20 mouse cellular contexts compared by ENCODE assay signal in the genomic region with DNA sequence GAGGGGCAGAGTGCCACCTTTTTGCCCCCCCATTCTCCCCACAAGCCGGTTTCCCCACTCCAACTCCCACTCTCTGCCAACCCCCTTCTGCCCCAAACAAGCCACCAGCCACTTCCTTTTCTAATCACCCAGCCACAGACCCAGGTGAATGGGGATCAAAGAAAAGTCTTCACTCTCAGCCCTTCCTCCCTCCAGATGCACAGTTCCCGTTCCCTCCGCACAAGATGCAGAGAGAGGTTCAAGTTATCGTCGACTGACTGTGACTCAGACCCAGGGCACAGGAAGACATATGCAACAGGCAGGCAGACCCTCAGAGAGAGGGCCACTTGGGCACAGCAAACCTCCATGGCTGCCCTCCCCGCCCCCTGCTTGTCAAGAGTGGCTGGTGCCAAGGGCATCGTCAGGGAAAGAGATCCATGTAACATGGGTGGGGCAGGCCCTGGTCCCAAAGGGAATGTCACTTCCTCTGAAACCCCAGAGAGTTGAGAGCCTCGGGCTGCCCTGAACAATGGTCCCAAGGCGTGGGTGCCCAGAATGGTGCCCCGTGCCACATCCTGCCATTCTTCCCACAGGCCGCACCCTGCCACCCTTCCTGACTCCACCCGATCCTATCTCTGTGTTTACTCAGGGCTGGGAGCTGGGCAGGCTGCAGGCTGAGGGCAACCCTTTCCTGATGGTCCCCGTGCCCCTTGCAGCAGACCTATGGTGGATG. TPM values are rescaled to one million over a fixed set of nuclear protein-coding genes. Genes with fewer than 3 reads are reported as not detected.
DNase-seq lines count a peak whose midpoint lies in the region; ATAC-seq and TF ChIP-seq lines count a peak whose summit lies in the region.
"Had no signal": no experiment of that assay in that cellular context is flagged by ENCODE, and none has a peak within 500 bp of the region (broad histone marks: within the 10 kb centered on the region; RNA-seq: fewer than 3 reads in every experiment).

No protein-coding gene starts in this region.

- H3K9me3 ChIP-seq in heart, embryonic 16.5 days (replicated peaks; ENCODE audit: control insufficient read depth, low read length), result no peaks in the 10 kb centered on the region
- H3K9me3 ChIP-seq in heart, embryonic 10.5 days, result no peaks in the 10 kb centered on the region
- H3K9me3 ChIP-seq in midbrain, embryonic 10.5 days (replicated peaks), result no peaks in the 10 kb centered on the region; the same call in 1 of the 2 replicates
- no peaks in the 10 kb centered on the region for H3K9me3 ChIP-seq in midbrain, embryonic 15.5 days
- no peaks in the 10 kb centered on the region for H3K9me3 ChIP-seq in forebrain, postnatal 0 days (ENCODE audit: low read length)
- no peaks in the 10 kb centered on the region for H3K9me3 ChIP-seq in forebrain, embryonic 11.5 days (ENCODE audit: control insufficient read depth, low read length)
- H3K9me3 ChIP-seq: megakaryocyte, embryonic 14.5 days; neural tube, embryonic 15.5 days had no signal

- no peaks in the 10 kb centered on the region for H3K36me3 ChIP-seq in heart, embryonic 16.5 days (ENCODE audit: control insufficient read depth, insufficient read depth)
- H3K36me3 ChIP-seq in heart, embryonic 10.5 days, result 0 out of 2 replicates have a peak, but pooled peaks cover 2% of the 10 kb centered on the region
- peaks cover 56% of the 10 kb centered on the region for H3K36me3 ChIP-seq in midbrain, embryonic 10.5 days
- no peaks in the 10 kb centered on the region for H3K36me3 ChIP-seq in midbrain, embryonic 15.5 days (replicated peaks)
- no peaks in the 10 kb centered on the region for H3K36me3 ChIP-seq in forebrain, postnatal 0 days (ENCODE audit: insufficient read depth)
- no peaks in the 10 kb centered on the region for H3K36me3 ChIP-seq in forebrain, embryonic 11.5 days (ENCODE audit: control insufficient read depth, insufficient read depth, low read length)
- H3K36me3 ChIP-seq: neural tube, embryonic 15.5 days had no signal

- no peak overlapping the region for H3K9ac ChIP-seq in heart, embryonic 16.5 days (ENCODE audit: low read length)
- H3K9ac ChIP-seq in midbrain, embryonic 15.5 days, result no peak overlapping the region
- H3K9ac ChIP-seq in forebrain, postnatal 0 days, result no peak overlapping the region
- H3K9ac ChIP-seq in forebrain, embryonic 11.5 days (ENCODE audit: low read length), result no peak overlapping the region
- H3K9ac ChIP-seq: neural tube, embryonic 15.5 days had no signal

- WGBS in heart, embryonic 16.5 days, result 51% methylated on average over 13 of the region's 13 CpGs
- WGBS in heart, embryonic 10.5 days, result 66% methylated on average over 13 of the region's 13 CpGs
- 85% methylated on average over 13 of the region's 13 CpGs for WGBS in midbrain, embryonic 10.5 days
- WGBS in midbrain, embryonic 15.5 days, result 88% methylated on average over 13 of the region's 13 CpGs
- 84% methylated on average over 13 of the region's 13 CpGs for WGBS in forebrain, postnatal 0 days
- WGBS in forebrain, embryonic 11.5 days, result 79% methylated on average over 13 of the region's 13 CpGs

- ATAC-seq in heart, embryonic 16.5 days (replicated peaks; ENCODE audit: extremely low read depth, insufficient read depth, low FRiP score), result no peak
- ATAC-seq in midbrain, embryonic 15.5 days (replicated peaks), result no peak
- no peak for ATAC-seq in forebrain, postnatal 0 days
- no peak for ATAC-seq in forebrain, embryonic 11.5 days (replicated peaks; ENCODE audit: low FRiP score)

- no peak overlapping the region for H3K4me3 ChIP-seq in heart, embryonic 16.5 days (ENCODE audit: low read length)
- H3K4me3 ChIP-seq in heart, embryonic 10.5 days, result no peak overlapping the region
- no peak overlapping the region for H3K4me3 ChIP-seq in midbrain, embryonic 10.5 days
- H3K4me3 ChIP-seq in midbrain, embryonic 15.5 days, result no peak overlapping the region
- no peak overlapping the region for H3K4me3 ChIP-seq in forebrain, postnatal 0 days (ENCODE audit: low read depth, low read length)
- no peak overlapping the region for H3K4me3 ChIP-seq in forebrain, embryonic 11.5 days (ENCODE audit: low read depth, low read length)
- H3K4me3 ChIP-seq: megakaryocyte, embryonic 14.5 days; neural tube, embryonic 15.5 days had no signal

- no peak overlapping the region for H3K4me2 ChIP-seq in heart, embryonic 16.5 days (ENCODE audit: low read depth, low read length)
- no peak overlapping the region for H3K4me2 ChIP-seq in midbrain, embryonic 15.5 days
- H3K4me2 ChIP-seq in forebrain, postnatal 0 days (ENCODE audit: low read depth), result no peak overlapping the region
- no peak overlapping the region for H3K4me2 ChIP-seq in forebrain, embryonic 11.5 days (ENCODE audit: low read depth, low read length, severe bottlenecking)
- H3K4me2 ChIP-seq: liver, embryonic 11.5 days; neural tube, embryonic 15.5 days had no signal

- no peak for DNase-seq in heart, embryonic 10.5 days (ENCODE audit: low spot score)
- no peak for DNase-seq in midbrain, embryonic 10.5 days (ENCODE audit: low spot score)
- peak; percentile 88 for DNase-seq in lung, postnatal 25 days (ENCODE audit: low spot score)
- DNase-seq in forebrain, postnatal 0 days, result no peak
- no peak for DNase-seq in adrenal gland, postnatal 4 days (ENCODE audit: low spot score in 2 of 2)
- no peak for DNase-seq in forebrain, embryonic 11.5 days (ENCODE audit: low spot score)
- DNase-seq: adrenal gland, postnatal 10 days; cerebellum, postnatal 25 days had no signal

- H3K4me1 ChIP-seq in heart, embryonic 16.5 days (ENCODE audit: control insufficient read depth, insufficient read depth, low read length), result peaks cover 19% of the 10 kb centered on the region
- peaks cover 31% of the 10 kb centered on the region for H3K4me1 ChIP-seq in heart, embryonic 10.5 days
- H3K4me1 ChIP-seq in midbrain, embryonic 10.5 days, result peaks cover 72% of the 10 kb centered on the region
- H3K4me1 ChIP-seq in midbrain, embryonic 15.5 days, result peaks cover 20% of the 10 kb centered on the region
- peaks cover 9% of the 10 kb centered on the region; the same call in 1 of the 2 replicates for H3K4me1 ChIP-seq in forebrain, postnatal 0 days (ENCODE audit: insufficient read depth)
- peaks cover 9% of the 10 kb centered on the region for H3K4me1 ChIP-seq in forebrain, embryonic 11.5 days (replicated peaks; ENCODE audit: control insufficient read depth, insufficient read depth, low read length)

- no peak for TF ChIP-seq CTCF in forebrain, postnatal 0 days (IDR thresholded peaks at IDR 0.05; ENCODE audit: low read depth)

- 0 out of 2 replicates have a peak overlapping the region, but pooled peaks have one; percentile 2 for H3K27ac ChIP-seq in heart, embryonic 16.5 days (ENCODE audit: low read length)
- no peak overlapping the region for H3K27ac ChIP-seq in heart, embryonic 10.5 days
- peak overlapping the region; percentile 90 for H3K27ac ChIP-seq in midbrain, embryonic 10.5 days (replicated peaks)
- H3K27ac ChIP-seq in midbrain, embryonic 15.5 days, result no peak overlapping the region
- H3K27ac ChIP-seq in forebrain, postnatal 0 days (ENCODE audit: low read depth, low read length), result no peak overlapping the region
- H3K27ac ChIP-seq in forebrain, embryonic 11.5 days (ENCODE audit: low read depth, low read length), result no peak overlapping the region
- H3K27ac ChIP-seq: neural tube, embryonic 15.5 days had no signal

- H3K27me3 ChIP-seq in heart, embryonic 16.5 days (ENCODE audit: control insufficient read depth, insufficient read depth, low read length), result no peaks in the 10 kb centered on the region
- peaks cover 10% of the 10 kb centered on the region; the same call in 1 of the 2 replicates for H3K27me3 ChIP-seq in heart, embryonic 10.5 days (ENCODE audit: insufficient read depth, poor library complexity, severe bottlenecking)
- H3K27me3 ChIP-seq in midbrain, embryonic 10.5 days (ENCODE audit: low read depth, poor library complexity, severe bottlenecking), result peaks cover 24% of the 10 kb centered on the region
- no peaks in the 10 kb centered on the region for H3K27me3 ChIP-seq in midbrain, embryonic 15.5 days (replicated peaks)
- no peaks in the 10 kb centered on the region for H3K27me3 ChIP-seq in forebrain, postnatal 0 days (ENCODE audit: insufficient read depth, low read length)
- H3K27me3 ChIP-seq in forebrain, embryonic 11.5 days (ENCODE audit: control insufficient read depth, insufficient read depth, low read length), result peaks cover 16% of the 10 kb centered on the region
- H3K27me3 ChIP-seq: neural tube, embryonic 15.5 days had no signal

RNA-seq across cellular contexts. Expression of gene Sox13, which starts 24.0 kb away (rescaled TPM):
- 4.3 and 5.8 TPM in 2 replicates for polyA plus RNA-seq in heart, embryonic 16.5 days (2015; fragmentation: Nextera tagmentation; extraction: Ambion mirVana)
- 4.2 and 8.5 TPM in 2 replicates for polyA plus RNA-seq in heart, embryonic 10.5 days (2016; fragmentation: Nextera tagmentation; extraction: Ambion mirVana)
- polyA plus RNA-seq in midbrain, embryonic 10.5 days (2016; fragmentation: Nextera tagmentation; extraction: Ambion mirVana), result 28.5 and 32.0 TPM in 2 replicates
- polyA plus RNA-seq in midbrain, embryonic 15.5 days (2015; fragmentation: Nextera tagmentation; extraction: Ambion mirVana), result 6.5 and 7.4 TPM in 2 replicates
- total RNA-seq in forebrain, postnatal 0 days (2014; rRNA removed), result 8.0 and 9.7 TPM in 2 replicates
- polyA plus RNA-seq in forebrain, postnatal 0 days (2015; fragmentation: Nextera tagmentation; extraction: Ambion mirVana), result 2.0 and 3.0 TPM in 2 replicates
- 10 to 100 TPM; 26.0 to 35.2 TPM for total RNA-seq in adrenal gland, postnatal 4 days (2021)
- 12.3 TPM in 2 replicates for polyA plus RNA-seq in forebrain, embryonic 11.5 days (2014; fragmentation: Nextera tagmentation; extraction: Ambion mirVana)
- total RNA-seq: MEL; monocyte, adult 5-6 weeks had no signal

RNA-seq across cellular contexts. Expression of gene Etnk2, which starts 36.8 kb away (rescaled TPM):
- 1.7 and 2.1 TPM in 2 replicates for polyA plus RNA-seq in heart, embryonic 16.5 days (2015; fragmentation: Nextera tagmentation; extraction: Ambion mirVana)
- 1.5 and 2.1 TPM in 2 replicates for polyA plus RNA-seq in heart, embryonic 10.5 days (2016; fragmentation: Nextera tagmentation; extraction: Ambion mirVana)
- polyA plus RNA-seq in midbrain, embryonic 10.5 days (2016; fragmentation: Nextera tagmentation; extraction: Ambion mirVana), result 3.4 and 3.9 TPM in 2 replicates
- 20.0 and 21.9 TPM in 2 replicates for polyA plus RNA-seq in midbrain, embryonic 15.5 days (2015; fragmentation: Nextera tagmentation; extraction: Ambion mirVana)
- total RNA-seq in forebrain, postnatal 0 days (2014; rRNA removed), result 15.5 and 25.3 TPM in 2 replicates
- polyA plus RNA-seq in forebrain, postnatal 0 days (2015; fragmentation: Nextera tagmentation; extraction: Ambion mirVana), result 10.3 and 17.6 TPM in 2 replicates
- total RNA-seq in adrenal gland, postnatal 4 days (2021), result 10 to 100 TPM in 1 of 2 experiments, 1 to 10 TPM in 1; 8.1 to 12.1 TPM
- 1.8 and 2.7 TPM in 2 replicates for polyA plus RNA-seq in forebrain, embryonic 11.5 days (2014; fragmentation: Nextera tagmentation; extraction: Ambion mirVana)
- total RNA-seq: monocyte, adult 5-6 weeks had no signal
- polyA plus RNA-seq: C2C12 had no signal

RNA-seq across cellular contexts. Expression of gene Ren1, which starts 49.9 kb away (rescaled TPM):
- 0.75 and 1.2 TPM in 2 replicates for polyA plus RNA-seq in heart, embryonic 16.5 days (2015; fragmentation: Nextera tagmentation; extraction: Ambion mirVana)
- 0.11 and 0.34 TPM in 2 replicates for polyA plus RNA-seq in heart, embryonic 10.5 days (2016; fragmentation: Nextera tagmentation; extraction: Ambion mirVana)
- not detected in 2 replicates for polyA plus RNA-seq in midbrain, embryonic 10.5 days (2016; fragmentation: Nextera tagmentation; extraction: Ambion mirVana)
- polyA plus RNA-seq in midbrain, embryonic 15.5 days (2015; fragmentation: Nextera tagmentation; extraction: Ambion mirVana), result 0.18 TPM in 1 of 2 replicates, not detected in the other
- total RNA-seq in forebrain, postnatal 0 days (2014; rRNA removed), result 0.14 and 0.15 TPM in 2 replicates
- polyA plus RNA-seq in forebrain, postnatal 0 days (2015; fragmentation: Nextera tagmentation; extraction: Ambion mirVana), result 0.12 and 0.88 TPM in 2 replicates
- total RNA-seq in adrenal gland, postnatal 4 days (2021), result 10 to 100 TPM in 1 of 2 experiments, 1 to 10 TPM in 1; 2.0 to 17.3 TPM
- not detected in 2 replicates for polyA plus RNA-seq in forebrain, embryonic 11.5 days (2014; fragmentation: Nextera tagmentation; extraction: Ambion mirVana)
- total RNA-seq: left cerebral cortex, postnatal 25 days; monocyte, adult 5-6 weeks had no signal
- polyA plus RNA-seq: C2C12; embryonic facial prominence, embryonic 11.5 days; heart, embryonic 14.5 days; spleen, adult 2 months had no signal

Comparison
In these comparisons a context has a peak if more than half of its experiments do, and no peak if none do; other contexts are left out.
1. H3K27ac ChIP-seq: peak in heart, embryonic 16.5 days (single experiment) and midbrain, embryonic 10.5 days (single experiment); none in heart, embryonic 10.5 days (single experiment), midbrain, embryonic 15.5 days (single experiment), forebrain, postnatal 0 days (single experiment) and forebrain, embryonic 11.5 days (single experiment).